Mouse (Mus musculus) MEL (cell line): ENCODE measurements around the gene Selplg.
A peak's percentile ranks its signal among the peaks of the same experiment; 100 is the strongest.

Experiments
- CTCF ChIP-seq, 3 experiments: IDR thresholded peaks in 2 of 3; conservative IDR thresholded peaks in 1 of 3; 2 replicates each; pipeline ENCODE4 v1.5.1; 2011 to 2012; ENCODE audit warnings: low read length in 3 of 3, low read depth in 2 of 3, mild to moderate bottlenecking in 2 of 3, improper control_type of control experiment in 1 of 3, inconsistent platforms in 1 of 3, mixed read lengths in 1 of 3, moderate library complexity in 1 of 3; ENCODE audit not compliant: control insufficient read depth in 1 of 3, insufficient read depth in 1 of 3, poor library complexity in 1 of 3, severe bottlenecking in 1 of 3
- E2F4 ChIP-seq: IDR thresholded peaks from 2 replicates; pipeline ENCODE4 v1.6.1; 2011; ENCODE audit warnings: low read depth, low read length, improper control_type of control experiment, borderline replicate concordance
- EP300 ChIP-seq, 2 experiments: IDR thresholded peaks; 2 replicates each; pipeline ENCODE4 v1.6.1; 2011; ENCODE audit warnings: improper control_type of control experiment in 2 of 2, low read length in 2 of 2, low read depth in 1 of 2, mild to moderate bottlenecking in 1 of 2
- GATA1 ChIP-seq: IDR thresholded peaks from 2 replicates; pipeline ENCODE4 v1.6.1; 2011; ENCODE audit warnings: low read depth, low read length, improper control_type of control experiment
- JUND ChIP-seq: IDR thresholded peaks from 2 replicates; pipeline ENCODE4 v1.6.1; 2011; ENCODE audit warnings: low read depth, mild to moderate bottlenecking, improper control_type of control experiment, low read length
- MXI1 ChIP-seq: IDR thresholded peaks from 2 replicates; pipeline ENCODE4 v1.6.1; 2011; ENCODE audit warnings: mild to moderate bottlenecking, low read depth, low read length, improper control_type of control experiment
- POLR2A ChIP-seq, 2 experiments: IDR thresholded peaks; 2 replicates each; pipeline ENCODE4 v1.6.1; 2011 to 2012; ENCODE audit warnings: low read length in 2 of 2, mild to moderate bottlenecking in 2 of 2, control low read depth in 1 of 2, improper control_type of control experiment in 1 of 2, low read depth in 1 of 2, moderate library complexity in 1 of 2; ENCODE audit not compliant: control insufficient read depth in 1 of 2, insufficient read depth in 1 of 2, poor library complexity in 1 of 2
- POLR2AphosphoS2 ChIP-seq: IDR thresholded peaks from 2 replicates; pipeline ENCODE4 v1.6.1; 2011; ENCODE audit warnings: low read length, improper control_type of control experiment
- UBTF ChIP-seq: IDR thresholded peaks from 2 replicates; pipeline ENCODE4 v1.6.1; 2012; ENCODE audit warnings: low read depth, mild to moderate bottlenecking, inconsistent platforms, low read length, improper control_type of control experiment, moderate library complexity, borderline replicate concordance; ENCODE audit not compliant: insufficient read depth

DNA sequence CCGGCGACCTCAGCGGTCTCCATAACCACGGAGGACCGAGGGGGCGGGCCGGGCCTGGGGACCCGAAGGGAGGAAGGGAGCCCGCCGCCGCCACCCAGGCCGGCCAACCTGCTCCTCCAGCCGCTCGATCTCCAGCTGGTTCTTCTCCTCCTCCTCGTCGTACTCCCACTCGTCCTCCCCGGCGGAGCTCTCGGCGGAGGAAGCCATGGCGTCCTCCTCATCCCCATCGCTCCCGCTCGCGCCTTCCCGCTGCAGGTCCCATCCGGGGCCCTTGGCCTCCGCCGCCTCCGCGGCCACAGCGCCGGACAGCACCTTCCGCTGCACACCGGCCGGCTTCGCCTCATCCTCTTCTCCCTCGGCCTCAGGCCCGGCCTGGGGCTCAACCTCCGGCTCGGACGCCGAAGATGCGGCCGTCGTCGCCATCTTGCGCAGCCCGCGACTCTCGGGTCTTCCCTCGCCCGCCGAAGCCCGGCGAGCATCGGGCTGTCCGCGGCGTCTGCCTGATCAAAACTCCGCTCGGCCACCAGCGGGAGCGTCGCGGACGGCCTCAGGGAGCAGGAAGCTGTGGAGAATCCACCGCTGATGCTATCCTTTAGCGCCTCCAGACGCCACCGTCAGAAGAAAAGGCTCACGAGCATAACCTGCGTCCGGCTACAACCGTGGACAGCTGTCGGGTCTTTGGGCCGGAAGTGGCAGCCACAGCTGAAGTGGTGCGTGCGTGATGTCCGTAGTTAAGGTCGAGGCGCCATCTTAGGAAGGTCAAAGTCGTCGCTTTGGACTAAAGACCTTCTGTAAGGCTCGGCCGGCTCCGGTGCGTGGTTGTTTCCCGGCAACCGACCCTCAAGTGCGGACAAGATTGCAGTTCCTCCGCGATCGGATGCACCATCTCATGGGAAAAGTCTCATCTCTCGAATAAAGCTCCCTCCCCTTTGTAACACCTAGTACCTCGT lies 61.0 kb downstream of the Selplg start:
- TF ChIP-seq POLR2A (IDR thresholded peaks at IDR 0.05; ENCODE audit: control insufficient read depth in 1 of 2, insufficient read depth in 1 of 2, low read depth in 1 of 2, low read length in 2 of 2, poor library complexity in 1 of 2): peak; percentile 25 to 70; a peak in 2 of 4 replicates
- no peak for TF ChIP-seq EP300 (IDR thresholded peaks at IDR 0.05; ENCODE audit: low read depth in 1 of 2, low read length in 2 of 2)
- TF ChIP-seq UBTF: no peak
- TF ChIP-seq CTCF (IDR thresholded peaks at IDR 0.05 in 2 of 3, conservative IDR thresholded peaks at IDR 0.05 in 1 of 3; ENCODE audit: control insufficient read depth in 1 of 3, insufficient read depth in 1 of 3, low read depth in 2 of 3, low read length in 3 of 3, poor library complexity in 1 of 3, severe bottlenecking in 1 of 3): 0 out of 6 replicates have a peak, but pooled peaks of 1 of the 3 experiments have one; percentile 4
- no peak; the same call in 1 of the 2 replicates for TF ChIP-seq POLR2AphosphoS2
- no peak for TF ChIP-seq GATA1
- TF ChIP-seq E2F4: no peak
- no peak for TF ChIP-seq JUND
- TF ChIP-seq MXI1: peak; percentile 72
